Mouse (Mus musculus): ENCODE results near the gene Olfr1358.

- no peak for TF ChIP-seq GATA1 (IDR thresholded peaks at IDR 0.05; ENCODE audit: low read length)
- no peak for TF ChIP-seq TAL1 (IDR thresholded peaks at IDR 0.05; ENCODE audit: low read length)
Measured at GRCm38 (mm10) chr10:78467761-78468310, 49.4 kb upstream of the Olfr1358 start.

All from erythroblast, embryonic 14.5 days (primary cell).